Mouse (Mus musculus) megakaryocyte, embryonic 14.5 days (primary cell): Measurements from ENCODE around the gene Vmn2r86. TPM values are rescaled to one million over a fixed set of nuclear protein-coding genes. Genes with fewer than 3 reads are reported as not detected.
"Not testable (repeated sequence)": the region's sequence is repeated elsewhere in the genome, so short reads cannot be mapped to it uniquely, and the experiment has no call there.

Experiments
- H3K27me3 ChIP-seq: replicated peaks from 2 replicates; pipeline ENCODE3; 2012; ENCODE audit warnings: inconsistent platforms
- H3K36me3 ChIP-seq: replicated peaks from 2 replicates; pipeline ENCODE3; 2012; ENCODE audit warnings: low read length, inconsistent platforms, mixed read lengths
- H3K4me1 ChIP-seq: 2 replicates; pipeline ENCODE4 v1.6.1; 2012; ENCODE audit warnings: inconsistent platforms
- H3K4me3 ChIP-seq: replicated peaks from 2 replicates; pipeline ENCODE3; 2012; ENCODE audit warnings: moderate library complexity, mild to moderate bottlenecking, inconsistent platforms
- H3K9me3 ChIP-seq: 2 replicates; pipeline ENCODE4 v1.6.1; 2012; ENCODE audit warnings: inconsistent platforms
- FLI1 ChIP-seq: IDR thresholded peaks from 2 replicates; pipeline ENCODE4 v1.6.1; 2012; ENCODE audit warnings: low read length, inconsistent platforms, mixed read lengths
- GATA1 ChIP-seq: IDR thresholded peaks from 3 replicates; pipeline ENCODE4 v1.6.1; 2012; ENCODE audit warnings: mixed read lengths, low read length, inconsistent platforms, borderline replicate concordance
- polyA plus RNA-seq: library from polyadenylated mRNA; stranded (reverse); fragments of >175 nt; gene quantifications from 2 replicates; pipeline ENCODE4 v1.2.3, GENCODE M21; 2012; ENCODE audit warnings: low replicate concordance; ENCODE audit not compliant: insufficient read depth

Vmn2r86 gene
- not detected in 2 replicates for polyA plus RNA-seq

GRCm38 (mm10) chr10:130455950-130456349 lies at the start of gene Vmn2r86:
TSS of gene Vmn2r86 (minus strand) at chr10:130456050.
- not testable (repeated sequence) for H3K27me3 ChIP-seq, H3K4me3 ChIP-seq, H3K4me1 ChIP-seq, H3K36me3 ChIP-seq, H3K9me3 ChIP-seq

DNA sequence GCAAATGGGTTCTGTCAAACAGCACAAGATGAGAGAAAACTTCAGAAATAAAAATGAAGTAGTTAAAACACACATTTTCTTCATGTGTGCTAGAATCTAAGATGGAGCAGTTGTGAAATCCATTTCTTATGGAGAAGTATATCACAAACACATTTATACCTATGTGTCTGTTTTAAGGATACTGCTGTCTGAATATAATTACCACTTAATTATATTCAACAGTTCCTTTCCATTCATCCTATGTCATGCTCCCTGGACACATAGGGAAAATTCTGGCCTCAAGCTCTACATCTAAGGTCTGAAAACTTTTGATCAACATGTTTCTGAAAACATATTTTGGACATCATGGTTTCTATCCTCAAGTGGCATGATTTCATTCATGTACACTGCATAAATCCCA lies 41.4 kb upstream of the Vmn2r86 start, which contains the start of gene Vmn2r87:
TSS of gene Vmn2r87 (minus strand) at position 101 of the 400 bp plus-strand sequence.
- H3K4me3 ChIP-seq = no peak within 1 kb of the TSS
- H3K27me3 ChIP-seq = no peaks in the 10 kb centered on the region
- no peaks in the 10 kb centered on the region for H3K36me3 ChIP-seq

DNA sequence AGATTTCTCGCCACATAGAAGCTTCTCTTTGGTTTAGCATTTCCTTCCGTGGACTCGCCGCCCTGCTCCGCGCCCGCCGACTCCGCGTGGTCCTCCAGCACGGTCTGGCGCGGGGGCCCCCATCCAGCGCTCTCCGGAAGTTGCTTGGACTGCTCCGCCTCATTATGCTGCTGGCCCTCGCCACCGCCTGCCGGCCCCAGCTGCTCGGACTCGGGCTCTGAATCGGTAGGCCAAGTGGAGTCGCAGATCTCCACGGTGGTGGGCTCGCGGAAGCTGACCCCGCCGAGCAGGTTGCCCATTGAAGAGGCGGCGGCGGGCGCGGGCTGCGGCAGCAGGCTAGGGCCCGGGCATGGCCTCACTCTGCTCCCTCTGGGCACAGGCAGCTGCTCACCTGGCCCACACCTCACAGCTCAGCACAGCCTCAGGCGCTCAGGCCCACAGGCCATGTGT lies 14.5 kb upstream of the Vmn2r86 start:
- H3K36me3 ChIP-seq = no peaks in the 10 kb centered on the region
- peaks cover 7% of the 10 kb centered on the region for H3K9me3 ChIP-seq
- TF ChIP-seq FLI1 = no peak
- no peak for TF ChIP-seq GATA1
- H3K4me1 ChIP-seq = 0 out of 2 replicates have a peak, but pooled peaks cover 4% of the 10 kb centered on the region
- H3K4me3 ChIP-seq = peak overlapping the region; percentile 82
- peaks cover 2% of the 10 kb centered on the region for H3K27me3 ChIP-seq

More for the DNA sequence above, 41.4 kb upstream of the Vmn2r86 start, which contains the start of gene Vmn2r87:
- no peak for TF ChIP-seq GATA1
- no peak for TF ChIP-seq FLI1
- no peaks in the 10 kb centered on the region for H3K9me3 ChIP-seq
- no peaks in the 10 kb centered on the region for H3K4me1 ChIP-seq

- Histone ChIP-seq H3K36me3 (no peaks in the 10 kb centered on the region), H3K9me3 (peaks cover 4% of the 10 kb centered on the region), H3K4me1 (no peaks in the 10 kb centered on the region), H3K27me3 (no peaks in the 10 kb centered on the region), H3K4me3 (peak overlapping the region; percentile 28)
- no peak for TF ChIP-seq GATA1
- no peak for TF ChIP-seq FLI1
These were observed 11.1 kb downstream of the Vmn2r86 start for GRCm38 (mm10) chr10:130444776-130445175.

- H3K4me1 ChIP-seq, H3K27me3 ChIP-seq, H3K4me3 ChIP-seq, H3K9me3 ChIP-seq, H3K36me3 ChIP-seq: not testable (repeated sequence)
These were observed 21.5 kb downstream of the Vmn2r86 start for GRCm38 (mm10) chr10:130434185-130434898.

- not testable (repeated sequence) for H3K4me3 ChIP-seq
These were observed 26.2 kb downstream of the Vmn2r86 start, which contains the start of gene Vmn2r85 for GRCm38 (mm10) chr10:130429603-130430002. TSS of gene Vmn2r85 (minus strand) at chr10:130429703.

GRCm38 (mm10) chr10:130422368-130422767 lies 33.5 kb downstream of the Vmn2r86 start:
- not testable (repeated sequence) for H3K4me1 ChIP-seq, H3K9me3 ChIP-seq, H3K36me3 ChIP-seq, H3K4me3 ChIP-seq, H3K27me3 ChIP-seq

More at GRCm38 (mm10) chr10:130429603-130430002, 26.2 kb downstream of the Vmn2r86 start, which contains the start of gene Vmn2r85:
- not testable (repeated sequence) for H3K9me3 ChIP-seq, H3K36me3 ChIP-seq, H3K4me1 ChIP-seq, H3K27me3 ChIP-seq

GRCm38 (mm10) chr10:130420401-130420800 lies 35.4 kb downstream of the Vmn2r86 start:
- no peaks in the 10 kb centered on the region for H3K4me1 ChIP-seq
- H3K27me3 ChIP-seq = no peaks in the 10 kb centered on the region
- H3K36me3 ChIP-seq = no peaks in the 10 kb centered on the region
- no peak overlapping the region for H3K4me3 ChIP-seq
- H3K9me3 ChIP-seq = no peaks in the 10 kb centered on the region
- TF ChIP-seq GATA1 (no peak), FLI1 (no peak)

DNA sequence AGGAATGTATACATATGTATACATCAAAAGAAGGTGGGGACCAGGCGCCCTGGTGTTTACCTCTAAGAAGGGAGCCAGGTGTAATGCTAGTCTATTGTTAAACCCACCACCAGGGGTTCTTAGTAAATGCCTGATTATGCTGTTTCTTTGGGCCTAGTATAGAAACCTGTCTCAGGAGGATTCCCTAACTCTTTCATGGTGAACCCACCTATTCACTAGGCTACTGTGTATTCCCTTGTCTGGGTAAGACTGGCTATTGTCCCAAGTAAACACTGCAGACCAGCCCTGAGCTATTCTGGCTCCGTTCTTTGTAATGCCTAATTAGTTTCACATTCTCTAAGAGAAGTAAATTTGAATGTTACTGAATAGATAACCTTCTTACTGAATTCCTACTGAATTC lies 35.9 kb downstream of the Vmn2r86 start:
- not testable (repeated sequence) for H3K27me3 ChIP-seq, H3K4me3 ChIP-seq, H3K36me3 ChIP-seq, H3K4me1 ChIP-seq, H3K9me3 ChIP-seq

DNA sequence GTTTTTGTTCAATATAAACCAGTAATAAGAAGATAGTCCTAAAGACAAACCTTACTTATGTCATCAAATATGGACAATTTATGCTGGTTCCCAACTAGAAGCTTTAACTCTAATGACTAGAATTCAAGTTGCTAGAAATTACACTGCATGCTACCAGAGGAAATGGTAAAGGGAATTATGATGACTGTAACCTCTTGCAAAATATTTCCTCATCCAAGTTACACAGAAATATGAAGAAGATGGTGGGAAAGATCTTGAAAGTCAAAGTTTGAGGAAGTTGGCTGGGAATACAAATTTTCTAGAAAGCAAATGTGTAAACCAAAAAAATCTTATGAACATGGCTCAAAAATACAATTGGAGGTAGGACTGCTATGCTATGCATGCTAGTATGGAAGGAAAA lies 39.5 kb downstream of the Vmn2r86 start:
- H3K4me1 ChIP-seq, H3K36me3 ChIP-seq, H3K9me3 ChIP-seq, H3K4me3 ChIP-seq, H3K27me3 ChIP-seq: not testable (repeated sequence)

GRCm38 (mm10) chr10:130412167-130412698 lies 43.6 kb downstream of the Vmn2r86 start:
- H3K36me3 ChIP-seq, H3K9me3 ChIP-seq, H3K27me3 ChIP-seq, H3K4me1 ChIP-seq, H3K4me3 ChIP-seq: not testable (repeated sequence)
